Mouse (Mus musculus) adrenal gland (tissue): ENCODE data around the gene Cdk6.
"Not testable (repeated sequence)": the region's sequence is repeated elsewhere in the genome, so short reads cannot be mapped to it uniquely, and the experiment has no call there.

ENCODE experiments used
- intact Hi-C: fragments of 180-260 bp; cut with DNase I; formaldehyde crosslinking; loops from one replicate; pipeline ENCODE4 v1.15.1; 2025

The Cdk6 gene

GRCm38 (mm10) chr5:3344081-3344631 lies 2.9 kb downstream of the Cdk6 start:
- intact Hi-C loops: loop anchor here (2.0 kb wide), 1 partner anchor 171 kb away; no protein-coding TSS in a partner anchor

GRCm38 (mm10) chr5:3345540-3345939 lies 4.3 kb downstream of the Cdk6 start:
- intact Hi-C loops: loop anchor here (2.0 kb wide), 1 partner anchor 169 kb away; no protein-coding TSS in a partner anchor

GRCm38 (mm10) chr5:3349393-3349792 lies 8.1 kb downstream of the Cdk6 start:
- intact Hi-C loops: not testable (repeated sequence)

GRCm38 (mm10) chr5:3351836-3352235 lies 10.6 kb downstream of the Cdk6 start:
- intact Hi-C loops: not testable (repeated sequence)

GRCm38 (mm10) chr5:3352314-3352713 lies 11.0 kb downstream of the Cdk6 start:
- intact Hi-C loops: no loop called here

- intact Hi-C loops: no loop called here
Observed at GRCm38 (mm10) chr5:3352827-3353226, 11.5 kb downstream of the Cdk6 start.

DNA sequence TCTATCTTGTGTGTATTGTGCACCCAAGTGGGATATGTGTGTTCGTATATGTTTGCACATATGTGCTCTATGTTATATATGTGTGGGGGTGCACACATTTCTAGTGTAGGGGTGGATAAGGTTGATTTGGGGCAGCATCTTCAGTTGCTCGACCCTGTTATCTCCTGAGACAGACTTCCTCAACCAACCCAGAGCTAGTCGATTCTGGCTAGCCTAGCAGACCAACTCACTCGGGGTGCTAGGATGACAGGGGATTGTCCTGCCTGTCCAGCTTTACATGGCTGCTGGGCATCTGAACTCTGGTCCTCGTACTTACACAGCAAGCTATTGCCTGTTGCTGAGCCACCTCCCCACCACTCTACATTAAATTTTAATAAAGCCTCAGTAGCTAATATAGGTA lies 13.0 kb downstream of the Cdk6 start:
- intact Hi-C loops: no loop called here

DNA sequence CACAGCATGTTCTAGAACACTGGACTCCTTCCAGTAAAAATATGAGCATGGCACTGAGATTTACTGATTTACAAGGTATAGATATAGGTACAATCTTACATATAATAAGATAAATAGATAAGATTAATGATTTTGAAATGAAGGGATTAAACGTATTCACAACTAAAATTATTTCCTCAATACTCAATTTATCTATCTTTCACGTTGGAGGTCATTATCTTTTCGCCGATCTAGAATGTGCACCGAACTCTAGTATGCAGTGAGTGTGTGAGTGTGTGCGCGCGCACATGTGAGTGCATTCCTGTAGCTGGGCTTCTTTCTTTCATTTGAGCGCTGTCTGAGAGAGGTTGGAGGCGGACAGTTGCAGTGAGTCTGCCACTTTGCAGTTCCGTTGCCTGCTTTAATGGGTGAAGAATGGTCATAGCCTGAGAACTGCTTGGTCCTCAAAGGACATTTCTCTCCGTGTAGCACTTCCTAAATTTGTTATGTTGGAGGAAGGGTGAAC lies 13.8 kb downstream of the Cdk6 start:
- intact Hi-C loops: no loop called here

DNA sequence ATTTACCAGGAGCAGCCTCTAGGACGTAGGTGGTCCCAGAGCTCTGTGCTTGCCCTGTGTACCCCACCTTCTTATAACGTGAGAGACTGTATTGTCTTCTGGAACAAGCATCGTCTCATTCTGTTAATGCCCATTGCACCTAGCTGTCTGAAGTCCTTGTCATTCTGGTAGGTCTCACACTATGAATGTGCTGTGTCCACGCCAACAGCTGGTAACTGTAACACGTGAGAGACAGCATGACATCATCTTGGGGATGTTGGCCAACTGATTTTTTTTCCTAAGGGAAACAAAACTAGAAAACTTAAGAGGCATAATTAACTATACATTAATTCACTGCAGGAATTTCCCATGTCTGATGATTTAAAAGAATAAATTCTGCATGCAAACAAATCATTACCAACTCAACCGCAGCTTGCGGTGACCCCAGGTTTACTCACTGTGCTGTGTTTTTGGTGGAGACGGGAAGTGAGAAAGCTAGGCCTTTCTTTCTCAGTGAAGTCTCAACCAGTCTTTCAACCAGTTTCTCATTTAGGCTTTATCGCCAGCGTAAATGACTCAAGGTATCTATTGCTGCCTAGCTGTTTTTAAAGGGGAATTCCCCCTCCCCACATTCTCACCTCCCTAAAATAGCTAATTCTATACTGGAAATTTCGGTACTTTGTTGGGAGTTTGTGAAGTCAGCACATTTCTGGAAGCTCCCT lies 14.4 kb downstream of the Cdk6 start:
- intact Hi-C loops: no loop called here

GRCm38 (mm10) chr5:3356261-3356778 lies 15.0 kb downstream of the Cdk6 start:
- intact Hi-C loops: no loop called here

- intact Hi-C loops: no loop called here
Observed at GRCm38 (mm10) chr5:3357496-3357895, 16.2 kb downstream of the Cdk6 start.

DNA sequence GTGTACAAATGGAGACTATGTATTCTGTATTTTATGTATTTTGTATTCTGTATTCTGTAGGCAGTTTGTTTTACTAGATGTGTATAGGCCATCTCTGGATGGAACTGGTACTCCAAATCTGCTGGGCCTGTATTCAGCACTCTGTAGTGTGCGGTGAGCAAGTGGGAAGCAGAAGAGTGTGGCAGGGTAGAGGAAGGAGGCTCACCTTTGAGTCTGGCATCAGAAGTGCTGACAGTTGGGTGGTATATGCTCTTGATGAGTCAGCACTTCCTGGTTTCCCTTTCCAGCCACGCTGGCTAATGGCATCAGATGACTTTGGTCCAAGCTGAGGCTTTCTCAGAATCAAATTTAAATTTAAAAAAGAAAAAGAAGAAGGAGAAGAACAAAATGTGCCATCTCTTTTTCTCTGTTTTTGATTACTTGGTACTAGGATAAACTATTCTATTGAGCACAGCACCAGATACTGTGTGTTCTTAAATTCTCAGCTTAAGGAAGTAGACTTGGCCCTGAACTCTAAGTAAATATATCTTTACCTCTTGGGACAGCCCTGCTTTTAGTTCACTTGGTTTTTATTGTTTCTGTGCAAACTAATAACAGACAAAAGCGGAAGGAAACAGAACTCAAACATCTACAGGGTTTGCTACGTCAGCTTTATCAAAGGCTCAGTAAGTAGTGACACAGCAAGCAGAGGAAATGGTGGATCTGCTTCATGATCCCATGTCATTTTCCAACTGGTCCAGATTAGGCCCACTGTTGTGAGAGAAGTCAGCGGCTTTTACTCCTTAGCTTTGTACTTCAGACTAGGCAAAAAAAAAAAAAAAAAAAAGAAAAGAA lies 17.6 kb downstream of the Cdk6 start:
- intact Hi-C loops: no loop called here

GRCm38 (mm10) chr5:3359914-3360313 lies 18.6 kb downstream of the Cdk6 start:
- intact Hi-C loops: no loop called here

GRCm38 (mm10) chr5:3361252-3361651 lies 20.0 kb downstream of the Cdk6 start:
- intact Hi-C loops: no loop called here

- intact Hi-C loops: no loop called here
Observed at GRCm38 (mm10) chr5:3362111-3362510, 20.8 kb downstream of the Cdk6 start.

DNA sequence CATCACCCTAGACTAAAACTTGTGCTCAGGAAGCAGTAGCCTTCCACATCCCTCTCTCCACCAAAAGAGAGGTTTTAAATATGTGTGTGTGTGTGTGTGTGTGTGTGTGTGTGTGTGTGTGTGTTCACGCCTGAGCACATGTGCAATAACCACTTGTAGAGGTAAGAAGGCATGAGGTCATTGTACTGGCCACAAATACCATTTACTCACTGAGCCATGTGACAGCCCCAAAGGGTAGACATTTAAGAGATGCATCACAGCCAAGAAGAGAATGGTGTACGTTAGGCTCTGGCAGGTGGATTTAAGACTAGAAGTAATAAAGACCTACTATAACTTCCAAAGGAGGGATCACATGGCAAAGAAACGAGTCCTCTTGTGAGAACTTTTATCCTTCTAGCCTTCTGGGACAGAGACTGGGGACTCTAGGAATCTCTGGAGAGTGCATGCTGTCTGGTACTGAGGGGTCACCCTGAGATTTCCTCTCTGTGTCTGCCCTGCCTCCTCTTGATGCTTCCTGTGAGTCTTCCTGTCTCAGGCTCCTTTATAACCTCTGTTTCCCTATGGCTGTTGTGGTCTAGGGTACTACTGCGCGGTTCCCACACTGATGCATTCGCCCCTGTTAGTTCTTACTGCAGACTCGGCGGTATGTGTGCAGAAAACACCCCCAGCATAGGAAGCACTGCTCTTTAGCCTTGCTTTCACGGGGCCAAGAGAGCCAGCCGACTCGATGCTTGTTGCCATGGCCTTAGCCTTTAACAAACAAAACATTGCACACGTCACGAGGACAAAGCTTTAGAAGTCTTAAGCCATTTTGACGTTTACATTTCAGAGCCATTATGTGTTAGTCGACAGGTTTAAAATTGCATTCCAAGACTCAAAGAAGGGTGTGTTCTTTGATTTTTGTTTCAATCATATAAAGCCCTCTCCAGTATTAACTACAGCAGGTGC lies 22.0 kb downstream of the Cdk6 start:
- intact Hi-C loops: no loop called here

- intact Hi-C loops: no loop called here
Observed at GRCm38 (mm10) chr5:3367045-3367444, 25.8 kb downstream of the Cdk6 start.

- intact Hi-C loops: no loop called here
Observed at GRCm38 (mm10) chr5:3369317-3369716, 28.0 kb downstream of the Cdk6 start.

GRCm38 (mm10) chr5:3371212-3371611 lies 29.9 kb downstream of the Cdk6 start:
- intact Hi-C loops: no loop called here

DNA sequence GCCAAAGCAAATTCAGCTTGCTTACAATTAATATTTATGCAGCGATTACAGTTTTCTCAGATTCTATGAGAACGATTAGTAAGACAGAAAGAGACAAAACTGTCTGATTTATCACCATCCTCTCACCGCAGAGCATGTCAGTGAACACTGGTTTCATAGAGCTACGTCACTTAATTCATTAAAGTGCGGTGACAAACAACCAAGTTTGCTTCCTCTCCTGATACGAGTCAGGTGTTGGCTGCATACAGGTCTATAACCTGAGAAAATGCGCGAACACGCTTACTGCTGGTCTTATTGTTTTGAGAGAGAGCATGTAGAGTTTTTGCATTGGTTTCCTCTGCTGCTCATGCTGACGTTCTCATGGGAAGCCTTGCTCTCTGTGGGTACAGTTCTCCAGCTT lies 31.9 kb downstream of the Cdk6 start:
- intact Hi-C loops: no loop called here

DNA sequence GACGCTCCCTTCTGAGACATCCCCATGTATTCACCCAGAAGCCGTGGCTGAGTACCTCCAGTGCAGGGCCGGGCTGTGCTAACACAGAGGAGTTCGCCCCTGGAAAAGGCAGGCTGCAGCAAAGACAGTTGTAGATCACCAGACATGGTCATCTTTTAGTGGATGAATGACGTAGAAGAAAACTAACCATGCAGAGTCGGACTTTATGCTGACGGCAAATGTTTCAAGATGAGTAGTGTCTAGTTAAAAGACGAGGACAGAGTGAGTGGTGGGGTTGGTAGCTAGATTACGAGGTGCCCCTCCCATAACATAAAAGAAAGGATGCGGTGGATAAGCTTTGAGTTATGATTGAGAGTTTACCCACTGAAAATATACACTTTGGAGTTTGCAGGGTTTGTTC lies 33.5 kb downstream of the Cdk6 start:
- intact Hi-C loops: no loop called here
